Mouse (Mus musculus): ENCODE results near the gene Ksr1. TPM values are rescaled to one million over a fixed set of nuclear protein-coding genes. Genes with fewer than 3 reads are reported as not detected.
A peak's percentile ranks its signal among the peaks of the same experiment; 100 is the strongest.

The Ksr1 gene
- polyA plus RNA-seq, 1 experiment from 2014 or later: 4.4 TPM

- 32% methylated on average over 7 of the region's 7 CpGs for WGBS (ENCODE audit: insufficient replicate concordance)
- Histone ChIP-seq H3K27me3 (ENCODE audit: control insufficient read depth, insufficient read depth, low read length) (no peaks in the 10 kb centered on the region), H3K9me3 (replicated peaks; ENCODE audit: control insufficient read depth, low read length) (no peaks in the 10 kb centered on the region), H3K4me2 (no peak overlapping the region), H3K4me1 (ENCODE audit: control insufficient read depth, insufficient read depth, low read length) (peaks cover 56% of the 10 kb centered on the region), H3K9ac (ENCODE audit: low read depth, low read length) (no peak overlapping the region), H3K27ac (ENCODE audit: low read depth, low read length) (peak overlapping the region; percentile 85), H3K36me3 (ENCODE audit: control insufficient read depth, insufficient read depth, low read length) (no peaks in the 10 kb centered on the region), H3K4me3 (ENCODE audit: low read depth, low read length) (no peak overlapping the region)
- no peak for ATAC-seq (replicated peaks; ENCODE audit: insufficient number of reproducible peaks, low FRiP score, low TSS enrichment)
Measured at GRCm38 (mm10) chr11:79092802-79093201, 53.4 kb downstream of the Ksr1 start.

DNA sequence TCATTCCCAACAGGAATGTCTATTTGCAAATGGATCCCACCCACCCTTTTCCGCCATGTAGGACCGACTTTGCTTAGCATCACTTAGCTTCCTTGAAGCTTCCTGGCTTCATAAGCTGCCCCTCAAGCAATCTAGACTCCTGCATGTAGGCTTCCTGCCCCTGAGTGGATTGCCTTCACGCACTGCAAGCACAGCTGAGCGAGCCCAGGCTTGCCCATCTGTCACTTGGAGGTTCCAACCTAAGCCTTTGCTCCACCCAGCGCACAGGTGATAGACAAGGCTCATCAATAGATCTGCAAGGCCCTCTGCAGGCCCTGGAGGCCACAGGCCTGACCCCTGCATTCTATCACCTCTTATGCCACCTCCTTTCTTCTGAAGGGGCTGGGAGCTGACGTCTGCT, 54.0 kb downstream of the Ksr1 start:
- WGBS (ENCODE audit: insufficient replicate concordance): 81% methylated on average over 6 of the region's 6 CpGs
- no peak overlapping the region for H3K9ac ChIP-seq (ENCODE audit: low read depth, low read length)
- ATAC-seq (replicated peaks; ENCODE audit: insufficient number of reproducible peaks, low FRiP score, low TSS enrichment): no peak
- no peaks in the 10 kb centered on the region for H3K27me3 ChIP-seq (ENCODE audit: control insufficient read depth, insufficient read depth, low read length)
- no peaks in the 10 kb centered on the region for H3K36me3 ChIP-seq (ENCODE audit: control insufficient read depth, insufficient read depth, low read length)
- H3K4me3 ChIP-seq (ENCODE audit: low read depth, low read length): no peak overlapping the region
- no peak overlapping the region for H3K4me2 ChIP-seq
- H3K9me3 ChIP-seq (replicated peaks; ENCODE audit: control insufficient read depth, low read length): no peaks in the 10 kb centered on the region
- no peak overlapping the region for H3K27ac ChIP-seq (ENCODE audit: low read depth, low read length)
- peaks cover 59% of the 10 kb centered on the region for H3K4me1 ChIP-seq (ENCODE audit: control insufficient read depth, insufficient read depth, low read length)

DNA sequence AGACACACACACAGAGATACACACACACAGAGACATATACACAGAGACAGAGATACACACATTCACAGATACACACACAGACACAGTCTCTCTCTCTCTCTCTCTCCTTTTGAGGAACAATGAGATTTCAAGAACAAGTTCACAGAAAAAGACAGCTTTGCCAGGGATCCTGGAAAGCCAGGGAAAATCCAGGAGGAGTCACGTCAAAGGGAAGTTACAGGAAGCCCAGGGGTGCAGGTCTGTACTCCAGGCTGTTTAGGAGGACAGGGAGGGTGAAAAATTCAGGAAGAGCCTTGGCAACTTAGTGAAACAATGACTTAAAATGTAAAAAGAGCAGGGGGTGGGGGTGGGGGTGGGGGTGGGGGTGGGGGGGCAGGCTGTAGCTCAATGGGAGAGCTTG, 56.5 kb downstream of the Ksr1 start:
- Histone ChIP-seq H3K27me3 (ENCODE audit: control insufficient read depth, insufficient read depth, low read length) (no peaks in the 10 kb centered on the region), H3K36me3 (ENCODE audit: control insufficient read depth, insufficient read depth, low read length) (no peaks in the 10 kb centered on the region), H3K4me2 (no peak overlapping the region), H3K9me3 (replicated peaks; ENCODE audit: control insufficient read depth, low read length) (no peaks in the 10 kb centered on the region), H3K4me1 (ENCODE audit: control insufficient read depth, insufficient read depth, low read length) (peaks cover 52% of the 10 kb centered on the region), H3K27ac (ENCODE audit: low read depth, low read length) (peak overlapping the region; percentile 22), H3K9ac (ENCODE audit: low read depth, low read length) (no peak overlapping the region), H3K4me3 (ENCODE audit: low read depth, low read length) (no peak overlapping the region)
- 60% methylated on average over 1 of the region's 1 CpGs for WGBS (ENCODE audit: insufficient replicate concordance)
- ATAC-seq (replicated peaks; ENCODE audit: insufficient number of reproducible peaks, low FRiP score, low TSS enrichment): no peak

- H3K4me1 ChIP-seq (ENCODE audit: control insufficient read depth, insufficient read depth, low read length): peaks cover 51% of the 10 kb centered on the region
- no peak for ATAC-seq (replicated peaks; ENCODE audit: insufficient number of reproducible peaks, low FRiP score, low TSS enrichment)
- no peak overlapping the region for H3K9ac ChIP-seq (ENCODE audit: low read depth, low read length)
Measured at GRCm38 (mm10) chr11:79089027-79089426, 57.2 kb downstream of the Ksr1 start.

DNA sequence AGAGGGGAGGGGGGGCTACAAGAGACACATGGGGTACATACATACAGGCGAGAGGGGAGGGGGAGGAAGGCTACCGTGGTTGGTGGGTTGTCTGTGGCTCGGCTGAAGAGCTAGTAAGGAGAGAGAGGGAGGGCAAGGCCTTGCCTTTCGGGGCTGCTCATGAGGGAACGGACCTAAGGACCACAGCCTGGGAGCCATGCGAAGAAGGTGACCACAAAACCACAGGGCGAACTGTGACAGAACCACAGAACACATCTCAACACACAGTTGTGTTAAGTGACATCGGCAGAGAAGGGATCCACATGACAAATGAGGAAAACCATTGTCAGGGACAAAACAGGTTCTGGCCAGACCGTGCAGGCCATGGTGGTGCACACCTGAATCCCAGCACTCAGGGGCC, 57.9 kb downstream of the Ksr1 start:
- ATAC-seq (replicated peaks; ENCODE audit: insufficient number of reproducible peaks, low FRiP score, low TSS enrichment): no peak
- Histone ChIP-seq H3K27me3 (ENCODE audit: control insufficient read depth, insufficient read depth, low read length) (no peaks in the 10 kb centered on the region), H3K4me3 (ENCODE audit: low read depth, low read length) (no peak overlapping the region), H3K9ac (ENCODE audit: low read depth, low read length) (no peak overlapping the region), H3K4me1 (ENCODE audit: control insufficient read depth, insufficient read depth, low read length) (peaks cover 50% of the 10 kb centered on the region), H3K27ac (ENCODE audit: low read depth, low read length) (no peak overlapping the region), H3K9me3 (replicated peaks; ENCODE audit: control insufficient read depth, low read length) (no peaks in the 10 kb centered on the region), H3K36me3 (ENCODE audit: control insufficient read depth, insufficient read depth, low read length) (no peaks in the 10 kb centered on the region), H3K4me2 (no peak overlapping the region)
- 76% methylated on average over 9 of the region's 9 CpGs for WGBS (ENCODE audit: insufficient replicate concordance)

More at GRCm38 (mm10) chr11:79089027-79089426, 57.2 kb downstream of the Ksr1 start:
- Histone ChIP-seq H3K27ac (ENCODE audit: low read depth, low read length) (peak overlapping the region; percentile 22), H3K36me3 (ENCODE audit: control insufficient read depth, insufficient read depth, low read length) (no peaks in the 10 kb centered on the region), H3K4me3 (ENCODE audit: low read depth, low read length) (no peak overlapping the region), H3K9me3 (replicated peaks; ENCODE audit: control insufficient read depth, low read length) (no peaks in the 10 kb centered on the region), H3K27me3 (ENCODE audit: control insufficient read depth, insufficient read depth, low read length) (no peaks in the 10 kb centered on the region), H3K4me2 (no peak overlapping the region)
- WGBS (ENCODE audit: insufficient replicate concordance): 46% methylated on average over 5 of the region's 5 CpGs

GRCm38 (mm10) chr11:79087731-79088311, 58.4 kb downstream of the Ksr1 start:
- WGBS (ENCODE audit: insufficient replicate concordance): 80% methylated on average over 4 of the region's 4 CpGs
- Histone ChIP-seq H3K4me2 (no peak overlapping the region), H3K9ac (ENCODE audit: low read depth, low read length) (no peak overlapping the region), H3K4me1 (ENCODE audit: control insufficient read depth, insufficient read depth, low read length) (peaks cover 50% of the 10 kb centered on the region), H3K9me3 (replicated peaks; ENCODE audit: control insufficient read depth, low read length) (no peaks in the 10 kb centered on the region), H3K27ac (ENCODE audit: low read depth, low read length) (no peak overlapping the region), H3K27me3 (ENCODE audit: control insufficient read depth, insufficient read depth, low read length) (no peaks in the 10 kb centered on the region), H3K36me3 (ENCODE audit: control insufficient read depth, insufficient read depth, low read length) (no peaks in the 10 kb centered on the region), H3K4me3 (ENCODE audit: low read depth, low read length) (no peak overlapping the region)
- ATAC-seq (replicated peaks; ENCODE audit: insufficient number of reproducible peaks, low FRiP score, low TSS enrichment): no peak

DNA sequence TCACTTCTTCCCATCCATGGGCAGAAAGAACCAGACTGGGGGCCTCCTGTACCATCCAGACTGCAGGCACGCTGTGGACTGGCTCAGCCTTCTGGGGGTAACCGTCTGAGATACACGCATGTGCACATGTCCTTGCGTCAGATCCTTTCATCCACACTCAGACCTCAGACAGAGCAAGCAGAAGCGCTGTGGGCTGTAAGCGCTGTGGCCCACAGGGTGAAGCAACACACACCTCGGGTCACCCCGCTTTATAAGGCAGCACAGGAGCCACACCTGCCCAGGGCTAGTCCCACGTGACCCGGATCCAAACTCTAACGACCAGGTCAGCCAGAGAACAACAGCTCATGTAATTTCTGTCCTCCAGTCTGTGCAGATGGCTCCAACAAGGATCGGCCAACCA, 59.4 kb downstream of the Ksr1 start:
- H3K4me1 ChIP-seq (ENCODE audit: control insufficient read depth, insufficient read depth, low read length): peaks cover 51% of the 10 kb centered on the region

GRCm38 (mm10) chr11:79085059-79085458, 61.1 kb downstream of the Ksr1 start:
- 18% methylated on average over 5 of the region's 5 CpGs for WGBS (ENCODE audit: insufficient replicate concordance)
- Histone ChIP-seq H3K27ac (ENCODE audit: low read depth, low read length) (peak overlapping the region; percentile 46; the same call in 1 of the 2 replicates), H3K9me3 (replicated peaks; ENCODE audit: control insufficient read depth, low read length) (no peaks in the 10 kb centered on the region), H3K4me3 (ENCODE audit: low read depth, low read length) (no peak overlapping the region), H3K36me3 (ENCODE audit: control insufficient read depth, insufficient read depth, low read length) (no peaks in the 10 kb centered on the region), H3K4me2 (no peak overlapping the region), H3K4me1 (ENCODE audit: control insufficient read depth, insufficient read depth, low read length) (peaks cover 65% of the 10 kb centered on the region), H3K27me3 (ENCODE audit: control insufficient read depth, insufficient read depth, low read length) (no peaks in the 10 kb centered on the region), H3K9ac (ENCODE audit: low read depth, low read length) (no peak overlapping the region)
- no peak for ATAC-seq (replicated peaks; ENCODE audit: insufficient number of reproducible peaks, low FRiP score, low TSS enrichment)

More for the DNA sequence above, 59.4 kb downstream of the Ksr1 start:
- no peak overlapping the region for H3K27ac ChIP-seq (ENCODE audit: low read depth, low read length)
- H3K9me3 ChIP-seq (replicated peaks; ENCODE audit: control insufficient read depth, low read length): no peaks in the 10 kb centered on the region
- H3K9ac ChIP-seq (ENCODE audit: low read depth, low read length): no peak overlapping the region
- WGBS (ENCODE audit: insufficient replicate concordance): 80% methylated on average over 12 of the region's 12 CpGs
- H3K4me2 ChIP-seq: no peak overlapping the region
- no peak for ATAC-seq (replicated peaks; ENCODE audit: insufficient number of reproducible peaks, low FRiP score, low TSS enrichment)
- no peaks in the 10 kb centered on the region for H3K36me3 ChIP-seq (ENCODE audit: control insufficient read depth, insufficient read depth, low read length)
- H3K4me3 ChIP-seq (ENCODE audit: low read depth, low read length): no peak overlapping the region
- H3K27me3 ChIP-seq (ENCODE audit: control insufficient read depth, insufficient read depth, low read length): no peaks in the 10 kb centered on the region

DNA sequence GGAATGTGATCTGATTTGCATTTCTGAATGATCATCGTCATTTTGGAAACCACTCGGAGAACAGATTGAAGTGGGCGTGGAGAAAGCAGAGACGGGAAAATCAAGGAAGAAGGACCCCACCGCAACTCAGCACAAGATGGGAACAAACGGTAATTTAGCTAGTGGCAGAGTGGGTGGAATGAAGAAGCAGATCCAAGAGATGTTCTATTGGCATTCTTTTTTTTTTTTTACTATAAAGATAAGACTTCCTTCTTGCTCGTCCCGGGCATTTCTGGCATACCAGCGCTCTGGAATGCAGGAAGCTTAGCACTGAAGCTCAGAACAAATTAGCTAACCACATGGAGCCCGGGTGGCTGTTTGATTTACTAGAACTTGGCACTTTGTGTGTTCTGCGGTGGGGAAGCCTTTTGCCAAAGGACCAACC, 63.2 kb downstream of the Ksr1 start:
- H3K4me2 ChIP-seq: peak overlapping the region; percentile 22; the same call in 1 of the 2 replicates
- H3K36me3 ChIP-seq (ENCODE audit: control insufficient read depth, insufficient read depth, low read length): no peaks in the 10 kb centered on the region
- peaks cover 67% of the 10 kb centered on the region for H3K4me1 ChIP-seq (ENCODE audit: control insufficient read depth, insufficient read depth, low read length)
- H3K9me3 ChIP-seq (replicated peaks; ENCODE audit: control insufficient read depth, low read length): no peaks in the 10 kb centered on the region
- 39% methylated on average over 11 of the region's 11 CpGs for WGBS (ENCODE audit: insufficient replicate concordance)
- H3K27me3 ChIP-seq (ENCODE audit: control insufficient read depth, insufficient read depth, low read length): no peaks in the 10 kb centered on the region
- peak overlapping the region; percentile 75 for H3K27ac ChIP-seq (ENCODE audit: low read depth, low read length)
- no peak overlapping the region for H3K9ac ChIP-seq (ENCODE audit: low read depth, low read length)
- no peak for ATAC-seq (replicated peaks; ENCODE audit: insufficient number of reproducible peaks, low FRiP score, low TSS enrichment)
- H3K4me3 ChIP-seq (ENCODE audit: low read depth, low read length): no peak overlapping the region
